Mouse (Mus musculus) gastrocnemius, postnatal 36 days (tissue): ENCODE measurements at regions not wholly inside any gene's neighbourhood (a gene's known extent, or its start where the extent isn't known, plus 50 kb on each side); places are given as distances from the start of the nearest gene placed in this dataset.

Experiments
- DNase-seq, 2 experiments: peaks; one replicate each; pipeline ENCODE4 v3.0.0; 2022
- intact Hi-C: fragments of 180-260 bp; cut with DNase I; formaldehyde crosslinking; loops from one replicate; pipeline ENCODE4 v1.15.1; 2025

GRCm38 (mm10) chr1:45723369-45723768 is 71.6 kb upstream of the Wdr75 start:
- no peak for DNase-seq
- intact Hi-C loops, result no loop called here

GRCm38 (mm10) chr1:45732958-45733357 is 62.0 kb upstream of the Wdr75 start:
- intact Hi-C loops, result no loop called here
- DNase-seq, result no peak

GRCm38 (mm10) chr1:45745136-45745535 is 49.8 kb upstream of the Wdr75 start:
- intact Hi-C loops, result no loop called here
- DNase-seq, result no peak
